Mouse (Mus musculus): Measurements from ENCODE around the gene Leo1.

Leo1 gene

GRCm38 (mm10) chr9:75440796-75441666 is at the start of gene Leo1:
TSS of gene Leo1 (plus strand) at chr9:75441524.
- DNase-seq (ENCODE audit: low spot score) = peak; percentile 87

DNA sequence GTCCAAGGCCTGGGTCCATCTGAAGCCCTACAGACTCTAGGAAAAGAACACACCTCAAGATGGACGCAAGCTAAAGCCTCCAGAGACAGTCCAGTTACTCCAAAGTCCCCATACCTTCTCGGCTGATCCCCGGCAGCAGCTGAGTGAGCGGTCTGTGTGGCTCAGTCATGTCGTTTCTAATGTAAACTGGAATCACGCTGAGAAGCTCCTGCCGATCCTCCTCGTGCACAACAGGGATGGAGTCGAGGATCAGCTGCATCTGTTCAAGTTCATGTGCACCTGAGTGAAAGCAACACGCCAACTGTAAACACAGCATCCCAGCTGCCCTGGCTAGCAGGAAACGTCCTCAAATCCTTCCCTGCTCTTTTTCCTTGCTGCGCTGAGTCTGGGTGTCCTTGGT is 48.1 kb upstream of the Leo1 start:
- DNase-seq (ENCODE audit: low spot score) = no peak

GRCm38 (mm10) chr9:75395971-75396370 is 45.4 kb upstream of the Leo1 start:
- no peak for DNase-seq (ENCODE audit: low spot score)

DNA sequence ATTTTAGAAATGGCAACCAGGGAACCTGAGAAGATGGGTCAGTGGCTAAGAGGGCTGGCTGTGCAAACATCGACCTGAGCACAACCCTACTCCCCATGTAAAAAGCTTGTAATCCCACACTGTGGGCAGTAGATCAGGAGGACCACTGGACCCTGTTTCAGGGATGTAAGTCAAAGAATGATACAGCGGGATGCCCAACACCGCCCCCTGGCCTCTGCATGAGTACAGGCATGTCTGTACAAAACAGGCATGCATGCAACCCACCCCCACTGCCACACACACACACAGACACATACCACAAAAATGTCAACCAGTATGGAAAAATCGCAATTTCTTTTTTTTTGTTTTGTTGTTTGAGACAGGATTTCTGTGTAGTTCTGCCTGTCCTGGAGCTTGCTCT is 42.3 kb upstream of the Leo1 start:
- DNase-seq (ENCODE audit: low spot score) = no peak

GRCm38 (mm10) chr9:75400639-75401038 is 40.7 kb upstream of the Leo1 start:
- no peak for DNase-seq (ENCODE audit: low spot score)

DNA sequence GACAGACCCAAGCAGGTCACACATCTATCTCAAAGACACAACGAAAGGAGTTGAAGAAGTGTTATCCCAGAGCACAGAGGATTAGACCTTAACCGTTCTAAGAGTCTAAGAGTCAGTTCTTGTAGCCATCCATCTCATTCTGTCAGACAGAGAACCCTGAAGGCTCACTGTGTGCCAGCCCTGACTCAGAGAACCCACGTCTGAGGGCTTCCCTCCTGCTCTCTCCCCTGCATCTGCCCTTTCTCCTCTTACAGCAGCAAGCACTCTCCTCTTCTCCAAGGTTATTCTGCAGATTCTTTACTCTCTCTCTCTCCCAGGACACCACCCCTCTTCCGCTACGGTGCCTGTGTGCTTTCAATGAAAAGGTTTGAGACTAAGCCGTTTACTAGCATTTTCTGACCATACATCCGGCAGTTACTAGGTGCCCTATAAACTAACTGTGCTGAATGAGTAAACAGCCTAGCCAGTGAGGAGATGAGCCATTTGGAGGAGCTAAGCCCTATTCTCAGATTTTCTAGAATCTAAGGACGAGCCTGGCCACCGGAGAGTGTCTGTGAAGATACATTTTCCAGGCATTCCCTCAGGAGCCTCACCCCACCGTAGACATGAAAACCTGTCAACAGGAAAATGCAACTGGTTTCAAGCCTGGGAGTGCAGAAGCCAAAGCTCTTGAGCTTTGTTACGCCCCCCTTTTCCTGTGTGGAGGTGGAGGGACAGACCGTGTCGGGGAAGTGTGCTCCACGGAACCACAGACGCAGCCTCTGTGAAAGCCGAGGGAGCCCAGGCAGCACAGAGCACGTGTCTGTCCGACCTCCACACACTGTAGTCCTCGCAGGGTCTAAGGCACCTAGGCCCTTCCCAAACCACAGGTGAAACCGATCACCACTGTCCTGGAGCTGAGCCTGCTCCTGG is 39.5 kb upstream of the Leo1 start:
- DNase-seq (ENCODE audit: low spot score) = no peak

- DNase-seq (ENCODE audit: low spot score) = no peak
These were observed 37.8 kb upstream of the Leo1 start for GRCm38 (mm10) chr9:75403520-75403919.

- DNase-seq (ENCODE audit: low spot score) = no peak
These were observed 35.2 kb upstream of the Leo1 start for GRCm38 (mm10) chr9:75406121-75406520.

GRCm38 (mm10) chr9:75407803-75408202 is 33.5 kb upstream of the Leo1 start:
- peak; percentile 41 for DNase-seq (ENCODE audit: low spot score)

DNA sequence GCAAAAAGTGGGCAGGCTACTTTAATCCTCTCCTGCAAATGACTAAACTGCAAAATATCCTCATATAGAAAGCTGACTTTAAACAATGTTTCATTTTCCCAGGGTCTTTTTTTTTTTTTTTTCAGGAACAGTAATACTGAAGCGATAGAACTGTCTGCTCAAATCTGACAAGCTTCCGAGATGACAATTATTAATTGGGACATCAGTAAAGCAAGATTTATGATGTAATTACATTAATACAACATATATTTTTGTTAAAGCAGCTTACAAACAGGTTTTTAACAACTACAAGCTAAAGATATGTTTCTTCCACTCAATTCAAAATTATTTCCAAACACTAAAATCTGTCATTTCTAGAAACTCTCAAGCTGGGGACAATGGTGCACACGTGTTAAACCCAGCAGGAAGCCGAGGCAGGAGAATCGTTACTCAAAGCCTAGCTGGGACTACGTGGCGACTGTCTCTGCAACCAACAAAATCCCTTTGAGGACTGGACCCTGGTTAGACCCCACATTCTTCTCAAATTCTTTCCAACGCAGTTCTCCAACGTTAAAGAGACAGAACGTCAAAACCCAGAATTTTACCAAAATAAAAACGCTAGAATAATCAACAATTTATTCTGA is 33.0 kb upstream of the Leo1 start:
- DNase-seq (ENCODE audit: low spot score) = no peak

DNA sequence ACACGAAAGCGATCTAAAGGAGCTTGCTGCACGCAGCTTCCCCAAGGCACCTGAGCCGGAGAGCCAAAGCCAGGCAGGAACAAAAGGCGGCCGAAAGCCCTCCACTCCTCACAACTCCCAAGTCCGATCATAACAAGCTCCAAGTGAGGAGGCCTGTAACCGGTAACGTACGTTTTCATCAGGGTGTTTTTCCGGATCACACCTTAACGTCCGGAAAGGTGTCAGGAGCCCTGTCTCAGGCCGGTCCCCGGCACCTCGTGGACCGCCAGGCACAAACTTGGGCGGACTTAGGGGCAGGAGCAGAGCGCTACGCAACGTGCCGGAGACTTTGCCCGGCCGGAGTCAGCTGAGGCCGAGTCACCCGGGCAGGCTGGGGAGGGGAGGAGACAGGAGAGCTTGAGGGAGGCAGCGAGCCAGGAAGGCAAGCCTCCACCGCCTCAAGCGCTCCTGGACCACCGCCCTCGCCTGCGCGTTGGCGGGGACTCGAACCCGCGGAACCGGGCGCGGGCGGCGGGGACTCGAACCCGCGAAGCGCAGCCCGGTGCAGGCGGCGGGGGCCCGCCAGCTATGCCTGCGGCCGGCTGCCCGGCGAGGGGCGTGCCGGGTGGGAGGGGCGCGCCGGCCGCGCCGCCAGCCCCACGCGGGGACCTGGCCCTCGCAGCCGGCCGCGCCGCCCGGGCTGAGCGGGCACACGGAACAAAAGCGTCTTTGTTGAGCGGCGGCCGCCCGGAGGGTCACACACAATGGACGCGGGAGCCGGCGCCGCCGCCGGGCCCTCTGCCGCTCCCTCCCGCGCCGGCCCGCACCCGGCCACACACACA is 32.1 kb upstream of the Leo1 start:
- peak; percentile 54 for DNase-seq (ENCODE audit: low spot score)

DNA sequence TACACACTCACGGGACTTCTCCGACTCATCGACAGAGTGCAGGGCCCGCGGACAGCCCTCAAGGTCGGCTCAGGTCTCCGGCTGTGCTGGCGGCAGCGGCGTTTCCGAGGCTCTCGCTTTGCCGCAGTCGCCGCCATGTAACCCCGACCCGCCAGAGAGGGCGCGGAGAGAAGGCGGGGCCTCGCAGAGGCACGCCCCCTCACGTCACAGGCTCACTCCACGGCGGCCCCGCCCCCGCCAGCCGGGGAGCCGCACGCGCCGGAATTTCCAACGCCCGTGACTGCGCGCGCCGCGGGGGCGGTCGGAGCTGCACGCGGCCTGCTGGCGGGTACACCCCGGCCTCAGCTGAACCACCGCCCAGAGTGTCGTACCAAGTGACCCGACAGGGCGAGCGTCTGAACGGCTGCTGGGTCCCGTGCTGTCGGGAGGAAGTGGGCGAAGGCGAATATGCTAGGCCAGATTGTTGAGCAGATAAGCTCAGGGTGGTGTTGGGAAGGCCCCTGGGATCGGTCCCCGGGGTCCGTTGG is 31.4 kb upstream of the Leo1 start, which contains the start of gene Mapk6:
Mapk6 (minus strand) TSS at position 154 of the 527 bp plus-strand sequence.
- peak; percentile 92 for DNase-seq (ENCODE audit: low spot score)

GRCm38 (mm10) chr9:75410868-75411487 is 30.3 kb upstream of the Leo1 start:
- no peak for DNase-seq (ENCODE audit: low spot score)

DNA sequence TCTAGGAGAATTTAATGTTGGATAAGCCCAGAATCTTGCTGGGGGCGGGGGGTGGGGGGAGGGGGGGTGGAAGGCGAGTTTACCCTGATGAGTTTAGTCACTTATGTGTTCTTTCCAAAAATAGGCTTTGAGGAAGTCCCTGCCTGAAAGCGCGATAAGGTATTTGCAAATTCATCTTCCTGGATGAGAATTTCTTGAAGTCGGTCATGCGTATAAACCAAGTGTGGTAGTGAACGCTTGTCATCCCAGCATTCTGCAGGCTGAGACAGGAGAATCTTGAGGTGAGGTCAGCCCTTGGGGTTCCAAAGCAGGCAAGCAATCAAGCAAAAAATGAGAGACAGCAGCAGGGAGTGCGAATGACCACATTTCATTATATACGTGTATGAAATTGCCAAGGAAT is 29.7 kb upstream of the Leo1 start:
- DNase-seq (ENCODE audit: low spot score) = no peak

DNA sequence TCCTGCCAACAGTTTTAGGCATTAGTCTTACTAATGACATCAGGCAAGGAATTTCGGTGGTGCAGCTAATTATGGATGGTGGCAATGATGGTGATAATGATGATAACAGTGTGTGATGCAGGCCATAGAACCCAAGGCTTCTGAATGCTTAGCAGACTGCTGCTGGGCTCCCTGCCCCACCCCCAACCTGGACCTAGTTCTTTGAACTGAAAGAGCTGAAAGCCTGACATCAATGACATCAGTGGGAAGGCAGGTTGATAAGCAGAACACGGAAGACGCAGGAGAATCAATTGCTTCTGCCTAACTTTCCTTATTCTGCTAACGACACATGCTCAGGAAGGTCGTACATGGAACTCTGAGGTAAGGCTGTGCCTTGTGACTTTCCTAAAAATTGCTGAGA is 28.1 kb upstream of the Leo1 start:
- DNase-seq (ENCODE audit: low spot score) = no peak

DNA sequence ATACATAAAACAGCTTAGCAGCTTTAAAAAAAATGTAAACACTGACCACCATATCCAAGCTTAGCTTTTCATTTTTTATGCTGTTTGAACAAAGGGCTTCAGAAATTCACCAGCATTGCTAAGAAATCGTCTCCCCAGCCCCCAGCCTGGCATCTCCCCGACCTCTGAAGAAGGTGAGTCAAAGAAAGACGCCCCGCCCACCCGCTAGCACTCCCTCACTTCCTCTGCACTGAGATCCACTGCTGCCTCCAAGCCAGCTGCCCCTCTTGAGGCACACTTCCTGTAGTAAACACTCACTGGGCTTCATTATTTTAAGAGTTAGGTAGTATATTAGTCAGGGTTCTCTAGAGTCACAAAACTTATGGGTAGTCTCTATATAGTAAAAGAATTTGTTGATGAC is 27.1 kb upstream of the Leo1 start:
- DNase-seq (ENCODE audit: low spot score) = no peak

- DNase-seq (ENCODE audit: low spot score) = no peak
These were observed 19.1 kb upstream of the Leo1 start for GRCm38 (mm10) chr9:75422251-75422691.

- no peak for DNase-seq (ENCODE audit: low spot score)
These were observed 17.6 kb upstream of the Leo1 start for GRCm38 (mm10) chr9:75423683-75424082.

DNA sequence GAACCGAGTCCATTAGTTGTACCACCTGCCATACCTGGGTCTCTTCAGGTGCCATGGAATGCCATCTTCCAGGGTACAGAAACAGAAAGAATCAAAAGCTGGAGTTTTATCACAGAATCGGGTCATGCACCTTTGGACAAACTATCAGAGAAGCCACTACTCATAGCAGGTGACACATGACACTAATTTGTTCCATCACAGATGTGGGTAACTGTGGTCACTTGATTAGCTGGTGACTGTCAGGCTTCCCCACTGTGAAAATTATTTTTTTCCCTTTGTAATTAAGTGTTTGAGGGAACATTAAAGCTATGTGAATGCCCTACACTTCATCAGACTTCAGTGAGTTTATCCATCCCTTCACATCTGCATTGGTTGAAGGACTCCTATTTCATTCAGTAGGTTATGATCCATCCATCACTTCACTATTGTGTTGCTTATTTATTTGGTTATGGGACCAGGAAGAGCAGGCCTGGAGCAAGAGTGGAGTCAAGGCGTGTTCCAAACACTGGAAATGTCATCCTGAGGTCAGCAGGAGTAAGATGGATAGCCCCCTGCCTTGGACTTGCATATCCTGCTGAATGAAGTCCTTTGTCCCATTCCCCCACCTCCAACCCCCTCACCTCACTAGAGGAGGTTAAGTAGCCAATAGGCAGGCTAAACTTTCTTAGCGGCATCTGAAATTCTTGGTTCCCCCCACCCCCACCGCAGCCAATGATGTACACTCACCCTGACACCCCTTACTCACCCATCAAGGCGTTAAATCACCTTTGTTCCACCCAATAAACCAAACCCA is 16.8 kb upstream of the Leo1 start:
- DNase-seq (ENCODE audit: low spot score) = no peak

All from ovary, adult 18-20 months (tissue).